ENCODE assay signal across 10 mouse cellular contexts in the genomic region with DNA sequence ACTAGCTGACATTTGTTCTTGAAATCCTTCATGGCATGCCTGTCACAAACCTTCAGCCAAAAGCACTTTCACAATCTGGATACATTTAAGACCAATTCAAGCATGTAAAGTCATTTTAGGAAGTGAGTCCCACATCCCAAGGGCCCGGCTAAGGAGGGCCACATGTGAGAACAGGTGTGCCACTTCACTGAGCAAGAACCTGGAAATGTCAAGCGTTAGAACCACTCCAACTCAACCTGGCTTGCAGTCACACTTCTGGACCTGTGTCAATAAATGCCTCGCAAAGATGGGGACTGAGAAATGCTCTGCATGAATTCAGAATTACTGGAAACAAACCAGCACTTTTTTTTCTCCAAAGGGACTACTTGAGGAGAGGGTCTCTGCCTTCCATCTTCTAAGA. TPM values are rescaled to one million over a fixed set of nuclear protein-coding genes. Genes with fewer than 3 reads are reported as not detected.
DNase-seq lines count a peak whose midpoint lies in the region; ATAC-seq and TF ChIP-seq lines count a peak whose summit lies in the region.
"Had no signal": no experiment of that assay in that cellular context is flagged by ENCODE, and none has a peak within 500 bp of the region (broad histone marks: within the 10 kb centered on the region; RNA-seq: fewer than 3 reads in every experiment).

No protein-coding gene starts in this region.

- no peaks in the 10 kb centered on the region for H3K9me3 ChIP-seq in heart, embryonic 14.5 days (ENCODE audit: control insufficient read depth, low read length)
- no peaks in the 10 kb centered on the region for H3K9me3 ChIP-seq in heart, embryonic 16.5 days (replicated peaks; ENCODE audit: control insufficient read depth, low read length)
- no peaks in the 10 kb centered on the region for H3K9me3 ChIP-seq in lung, embryonic 14.5 days (ENCODE audit: low read depth, low read length)
- H3K9me3 ChIP-seq: forebrain, embryonic 12.5 days had no signal

- peaks cover 10% of the 10 kb centered on the region; the same call in 1 of the 2 replicates for H3K36me3 ChIP-seq in heart, embryonic 14.5 days (ENCODE audit: control insufficient read depth, insufficient read depth, low read length)
- 0 out of 2 replicates have a peak, but pooled peaks cover 5% of the 10 kb centered on the region for H3K36me3 ChIP-seq in heart, embryonic 16.5 days (ENCODE audit: control insufficient read depth, insufficient read depth)
- no peaks in the 10 kb centered on the region for H3K36me3 ChIP-seq in lung, embryonic 14.5 days (ENCODE audit: insufficient read depth)
- H3K36me3 ChIP-seq: forebrain, embryonic 12.5 days had no signal

- no peak for DNase-seq in heart, postnatal 4 days
- DNase-seq in lung, embryonic 14.5 days, result peak; percentile 38
- no peak for DNase-seq in adrenal gland, postnatal 25 days
- no peak for DNase-seq in Muller cell, postnatal 12 days (ENCODE audit: inconsistent ontology term)
- DNase-seq: thymus, adult 18-20 months had no signal

- peak overlapping the region; percentile 64 for H3K9ac ChIP-seq in heart, embryonic 14.5 days (ENCODE audit: low read length)
- H3K9ac ChIP-seq in heart, embryonic 16.5 days (ENCODE audit: low read length), result peak overlapping the region; percentile 53
- H3K9ac ChIP-seq in lung, embryonic 14.5 days, result no peak overlapping the region
- H3K9ac ChIP-seq: forebrain, embryonic 12.5 days had no signal

- TF ChIP-seq CTCF in lung, embryonic 14.5 days (IDR thresholded peaks at IDR 0.05; ENCODE audit: low read depth), result no peak

- peak overlapping the region; percentile 80 for H3K4me2 ChIP-seq in heart, embryonic 14.5 days (ENCODE audit: low read length)
- peak overlapping the region; percentile 70 for H3K4me2 ChIP-seq in heart, embryonic 16.5 days (ENCODE audit: low read depth, low read length)
- peak overlapping the region; percentile 72 for H3K4me2 ChIP-seq in lung, embryonic 14.5 days
- H3K4me2 ChIP-seq: forebrain, embryonic 12.5 days had no signal

- H3K27ac ChIP-seq in heart, embryonic 14.5 days (replicated peaks in 1 of 2; ENCODE audit: control insufficient read depth in 1 of 2, insufficient read depth in 1 of 2, low read depth in 2 of 2, low read length in 2 of 2), result peak overlapping the region; percentile 99
- H3K27ac ChIP-seq in brown adipose tissue, adult 24 weeks (replicated peaks; ENCODE audit: low read depth, low read length), result peak overlapping the region; percentile 66
- peak overlapping the region; percentile 100 for H3K27ac ChIP-seq in heart, embryonic 16.5 days (ENCODE audit: low read length)
- peak overlapping the region; percentile 93 for H3K27ac ChIP-seq in lung, embryonic 14.5 days (ENCODE audit: low read depth)
- H3K27ac ChIP-seq: forebrain, embryonic 12.5 days had no signal

- 59% methylated on average over 3 of the region's 3 CpGs for WGBS in heart, embryonic 14.5 days
- WGBS in heart, embryonic 16.5 days, result 45% methylated on average over 3 of the region's 3 CpGs
- 37% methylated on average over 3 of the region's 3 CpGs for WGBS in lung, embryonic 14.5 days

- H3K4me3 ChIP-seq in heart, embryonic 14.5 days (ENCODE audit: control insufficient read depth in 1 of 2, insufficient read depth in 1 of 2, low read depth in 1 of 2, low read length in 2 of 2), result peak overlapping the region in 1 of 2 experiments; percentile 65; a peak in 2 of 4 replicates
- peak overlapping the region; percentile 89; the same call in 1 of the 2 replicates for H3K4me3 ChIP-seq in brown adipose tissue, adult 24 weeks (ENCODE audit: insufficient read depth, low read depth, low read length)
- H3K4me3 ChIP-seq in heart, embryonic 16.5 days (ENCODE audit: low read length), result peak overlapping the region; percentile 66
- 0 out of 2 replicates have a peak overlapping the region, but pooled peaks have one; percentile 46 for H3K4me3 ChIP-seq in lung, embryonic 14.5 days (ENCODE audit: low read depth, low read length)
- H3K4me3 ChIP-seq: forebrain, embryonic 12.5 days had no signal

- H3K27me3 ChIP-seq in heart, embryonic 14.5 days (ENCODE audit: control insufficient read depth, insufficient read depth, low read length), result no peaks in the 10 kb centered on the region
- H3K27me3 ChIP-seq in heart, embryonic 16.5 days (ENCODE audit: control insufficient read depth, insufficient read depth, low read length), result no peaks in the 10 kb centered on the region
- no peaks in the 10 kb centered on the region for H3K27me3 ChIP-seq in lung, embryonic 14.5 days (ENCODE audit: insufficient read depth, low read length)
- H3K27me3 ChIP-seq: forebrain, embryonic 12.5 days had no signal

- no peak for ATAC-seq in heart, embryonic 14.5 days (ENCODE audit: insufficient number of reproducible peaks, insufficient read depth, low FRiP score, low read depth)
- no peak for ATAC-seq in heart, embryonic 16.5 days (replicated peaks; ENCODE audit: extremely low read depth, insufficient read depth, low FRiP score)
- peak; percentile 18; the same call in 1 of the 2 replicates for ATAC-seq in lung, embryonic 14.5 days (ENCODE audit: insufficient read depth)
- no peak for ATAC-seq in megakaryocyte, adult 5-6 weeks (ENCODE audit: poor library complexity, severe bottlenecking)

- peaks cover 7 to 22% of the 10 kb centered on the region in 2 experiments for H3K4me1 ChIP-seq in heart, embryonic 14.5 days (ENCODE audit: control insufficient read depth in 2 of 2, insufficient read depth in 2 of 2, low read length in 2 of 2)
- 0 out of 2 replicates have a peak, but pooled peaks cover 4% of the 10 kb centered on the region for H3K4me1 ChIP-seq in brown adipose tissue, adult 24 weeks (ENCODE audit: control insufficient read depth, insufficient read depth, insufficient read length, low read length)
- peaks cover 23% of the 10 kb centered on the region for H3K4me1 ChIP-seq in heart, embryonic 16.5 days (ENCODE audit: control insufficient read depth, insufficient read depth, low read length)
- H3K4me1 ChIP-seq in lung, embryonic 14.5 days (ENCODE audit: insufficient read depth), result peaks cover 8% of the 10 kb centered on the region; the same call in 1 of the 2 replicates

RNA-seq across cellular contexts. Expression of a gene that starts 0.7 kb away (rescaled TPM):
- 216 and 221 TPM in 2 replicates for polyA plus RNA-seq in heart, embryonic 14.5 days (2014; fragmentation: Nextera tagmentation; extraction: Ambion mirVana)
- total RNA-seq in heart, postnatal 4 days (2021), result 100 to 1,000 TPM; 203 to 211 TPM
- polyA plus RNA-seq in brown adipose tissue, adult 24 weeks (2012; ENCODE audit: insufficient read depth, insufficient read length, missing spikeins), result 104 and 140 TPM in 2 replicates
- polyA plus RNA-seq in heart, embryonic 16.5 days (2015; fragmentation: Nextera tagmentation; extraction: Ambion mirVana), result 205 and 229 TPM in 2 replicates
- 116 and 129 TPM in 2 replicates for polyA plus RNA-seq in lung, embryonic 14.5 days (2014; fragmentation: Nextera tagmentation; extraction: Ambion mirVana)
- not detected in 2 replicates for total RNA-seq in megakaryocyte, adult 5-6 weeks (2015)
- total RNA-seq in megakaryocyte, adult 5-6 weeks (2017), result 0.33 TPM in 1 of 2 replicates, not detected in the other
- total RNA-seq in adrenal gland, postnatal 25 days (2021), result 33.7 and 34.5 TPM in 2 replicates
